ENCODE assay signal across 8 mouse cellular contexts in genomic region chr3:127552973-127553719, GRCm38 (mm10). TPM values are rescaled to one million over a fixed set of nuclear protein-coding genes. Genes with fewer than 3 reads are reported as not detected.
DNase-seq lines count a peak whose midpoint lies in the region; ATAC-seq lines count a peak whose summit lies in the region.

TSS of gene Larp7 (minus strand) at chr3:127553349.
TSS of gene Zgrf1 (plus strand) at chr3:127553489.

- peak within 1 kb of the TSS; percentile 51 for H3K4me3 ChIP-seq in hindbrain, embryonic 14.5 days (replicated peaks; ENCODE audit: low read length)

- WGBS in hindbrain, embryonic 14.5 days = under 1% methylated on average over 70 of the region's 73 CpGs

- ATAC-seq in hindbrain, embryonic 14.5 days (ENCODE audit: low FRiP score) = peak; percentile 99

- H3K9ac ChIP-seq in hindbrain, embryonic 14.5 days = peak within 1 kb of the TSS; percentile 61

- peaks cover 7% of the 10 kb centered on the region for H3K4me1 ChIP-seq in hindbrain, embryonic 14.5 days (replicated peaks; ENCODE audit: control insufficient read depth, insufficient read depth, low read length)

- H3K36me3 ChIP-seq in hindbrain, embryonic 14.5 days (replicated peaks; ENCODE audit: control insufficient read depth, insufficient read depth) = no peaks in the 10 kb centered on the region

- H3K9me3 ChIP-seq in hindbrain, embryonic 14.5 days (ENCODE audit: control insufficient read depth, low read length) = no peaks in the 10 kb centered on the region

- peak; percentile 98 for DNase-seq in R1 (ENCODE audit: low read depth, low spot score)
- DNase-seq in cerebellum, postnatal 25 days = peak; percentile 98 to 99
- peak; percentile 96 to 98 for DNase-seq in frontal cortex, postnatal 25 days (ENCODE audit: low spot score in 2 of 2)
- DNase-seq in hindbrain, embryonic 14.5 days (ENCODE audit: low spot score) = peak; percentile 100
- DNase-seq in layer of hippocampus, postnatal 36 days = peak; percentile 99
- DNase-seq in lung, postnatal 36 days = peak; percentile 99
- peak; percentile 99 for DNase-seq in retina, postnatal 1 day
- DNase-seq in urinary bladder, adult 18-20 months (ENCODE audit: low spot score in 2 of 2) = peak; percentile 93 to 97

- peak within 1 kb of the TSS; percentile 88 for H3K27ac ChIP-seq in hindbrain, embryonic 14.5 days

- peak within 1 kb of the TSS; percentile 63 for H3K4me2 ChIP-seq in hindbrain, embryonic 14.5 days (replicated peaks)

- H3K27me3 ChIP-seq in hindbrain, embryonic 14.5 days (ENCODE audit: control insufficient read depth, insufficient read depth, low read length) = no peaks in the 10 kb centered on the region

RNA-seq across cellular contexts. Expression of gene Larp7, which starts in this region (rescaled TPM):
- polyA plus RNA-seq in hindbrain, embryonic 14.5 days (2014; fragmentation: Nextera tagmentation; extraction: Ambion mirVana) = 25.6 and 27.0 TPM in 2 replicates
- total RNA-seq in layer of hippocampus, postnatal 36 days (2021) = 10 to 100 TPM; 18.1 to 18.2 TPM

RNA-seq across cellular contexts. Expression of gene Zgrf1, which starts in this region (rescaled TPM):
- polyA plus RNA-seq in hindbrain, embryonic 14.5 days (2014; fragmentation: Nextera tagmentation; extraction: Ambion mirVana) = 2.6 and 2.7 TPM in 2 replicates
- total RNA-seq in layer of hippocampus, postnatal 36 days (2021) = 1 to 10 TPM; 2.0 to 2.5 TPM

Comparison
In these comparisons a context has a peak if more than half of its experiments do, and no peak if none do; other contexts are left out.
1. Peak in every context shown above with its lines: DNase-seq, ATAC-seq, H3K4me3 ChIP-seq and H3K27ac ChIP-seq.